Mouse (Mus musculus) cerebellum, postnatal 14 days (tissue): ENCODE measurements around the gene Cdh22.

Source experiments
- DNase-seq, 2 experiments: peaks; one replicate each; pipeline ENCODE4 v3.0.0; 2021; ENCODE audit warnings: mixed read lengths in 2 of 2

Cdh22 gene

GRCm38 (mm10) chr2:165234613-165235291 lies at the start of gene Cdh22:
Gene Cdh22, minus strand, starts transcription at chr2:165234853.
- peak; percentile 88 for DNase-seq

DNA sequence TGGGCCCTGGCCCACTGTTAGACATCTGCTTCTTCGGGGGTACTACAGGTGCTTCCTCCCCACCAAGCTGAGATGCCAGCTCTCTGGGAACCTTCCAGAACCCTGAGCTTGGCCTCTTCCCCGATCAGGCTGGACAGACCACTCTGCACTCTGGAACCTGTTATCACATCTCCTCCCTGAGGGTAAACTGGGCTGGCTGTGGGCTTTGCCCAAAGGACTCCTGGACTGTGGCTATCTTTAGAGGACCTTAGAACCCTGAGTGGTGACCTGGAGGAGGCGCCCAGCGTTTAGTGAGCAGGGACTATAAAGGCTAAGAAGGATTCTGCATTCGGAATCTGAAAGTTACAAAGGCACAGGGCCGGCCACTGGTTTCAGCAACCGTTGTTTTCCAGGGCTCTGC lies 49.7 kb upstream of the Cdh22 start:
- DNase-seq: no peak

DNA sequence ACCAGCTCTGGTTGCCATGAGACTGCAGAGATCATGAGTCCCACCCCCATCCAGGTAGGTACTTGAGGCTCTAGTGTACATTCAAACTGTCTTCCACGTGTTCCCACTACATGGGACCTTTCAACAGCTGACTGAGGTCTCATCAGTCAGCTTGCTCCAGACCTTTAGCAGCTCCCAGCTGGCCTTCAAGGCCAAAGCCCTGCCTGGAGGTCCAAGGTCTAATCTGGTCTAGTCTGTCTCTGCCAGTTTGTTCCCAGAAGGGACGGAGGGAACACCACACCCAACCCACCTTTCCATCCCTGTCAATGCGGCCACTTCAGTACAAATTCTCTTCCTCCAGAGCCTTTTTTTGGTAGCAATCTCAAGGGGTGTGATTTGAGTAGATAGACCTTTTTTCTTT lies 49.0 kb upstream of the Cdh22 start:
- no peak for DNase-seq

DNA sequence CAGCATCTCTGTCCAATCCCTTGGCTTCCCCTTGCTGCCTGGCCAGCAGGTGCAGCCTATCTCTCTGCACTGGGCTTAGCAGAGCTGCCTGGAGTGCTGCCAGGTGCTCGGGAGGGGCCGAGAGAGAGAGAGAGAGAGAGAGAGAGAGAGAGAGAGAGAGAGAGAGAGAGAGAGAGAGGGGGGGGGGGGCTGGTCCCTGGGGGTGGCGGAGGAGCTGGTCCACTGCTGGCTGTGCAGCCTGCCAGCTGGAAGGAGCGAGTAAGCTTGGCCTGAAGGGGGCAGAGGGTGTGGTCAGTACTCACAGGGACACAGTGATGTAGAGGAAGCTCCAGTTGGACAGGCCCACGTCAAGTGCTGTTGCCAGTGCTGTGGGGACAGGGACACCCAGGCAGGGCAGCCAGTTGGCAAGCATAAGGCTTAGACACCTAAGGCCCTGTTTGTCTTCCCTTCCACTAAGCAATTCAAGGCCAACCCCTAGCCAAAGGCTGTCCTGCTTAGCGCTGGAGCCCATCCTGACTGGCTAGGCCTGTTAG lies 47.2 kb upstream of the Cdh22 start:
- DNase-seq: peak; percentile 74 to 79

DNA sequence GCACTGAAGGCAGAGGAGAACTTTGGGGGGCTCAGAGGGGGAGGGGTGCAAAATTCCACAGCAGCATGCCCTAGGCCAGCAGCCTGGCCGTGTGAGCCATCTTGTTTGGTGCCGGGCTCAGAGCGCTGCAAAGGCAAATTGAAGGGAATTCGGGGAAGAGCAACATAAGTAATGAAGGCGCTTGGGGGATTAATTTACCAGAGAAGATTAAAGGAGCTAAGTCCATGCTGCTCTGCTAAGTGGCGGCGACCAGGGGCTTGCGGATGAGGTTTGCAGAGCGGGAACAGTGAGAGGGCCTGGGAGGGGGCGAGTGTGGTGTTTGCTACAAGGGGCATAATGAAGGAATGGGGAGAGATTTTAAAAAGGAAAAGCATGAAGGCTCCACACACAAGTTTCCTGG lies 44.7 kb upstream of the Cdh22 start:
- DNase-seq: no peak

- peak in 1 of 2 experiments; percentile 43 for DNase-seq
Observed at GRCm38 (mm10) chr2:165277188-165277740, 42.6 kb upstream of the Cdh22 start.

- DNase-seq: peak; percentile 93
Observed at GRCm38 (mm10) chr2:165275824-165276223, 41.2 kb upstream of the Cdh22 start.

DNA sequence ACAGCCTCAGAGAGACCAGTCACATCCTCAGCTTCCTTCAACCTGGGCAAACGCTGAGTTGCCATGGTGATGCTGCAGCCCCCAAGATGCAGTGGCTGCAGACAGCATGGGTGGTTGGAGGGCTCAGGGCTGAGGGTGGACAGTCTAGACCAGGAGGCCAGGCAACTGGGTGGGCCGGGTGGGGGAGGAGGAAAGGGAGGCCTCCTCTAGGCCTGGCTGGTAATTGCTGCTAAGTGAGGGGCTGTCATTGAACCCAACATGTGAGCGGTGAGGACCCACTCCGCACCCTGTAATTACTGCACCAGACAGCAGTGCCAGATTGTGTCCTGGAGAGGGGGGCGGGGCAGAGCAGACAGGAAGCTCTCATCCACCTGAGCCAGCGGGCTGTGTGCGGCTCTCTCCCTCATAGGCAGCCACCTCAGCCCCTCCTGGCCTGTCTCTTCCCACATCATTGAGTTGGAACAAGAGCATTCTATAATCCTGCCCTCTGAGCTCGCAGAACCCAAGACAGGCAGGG lies 40.5 kb upstream of the Cdh22 start:
- DNase-seq: peak; percentile 50 to 66

DNA sequence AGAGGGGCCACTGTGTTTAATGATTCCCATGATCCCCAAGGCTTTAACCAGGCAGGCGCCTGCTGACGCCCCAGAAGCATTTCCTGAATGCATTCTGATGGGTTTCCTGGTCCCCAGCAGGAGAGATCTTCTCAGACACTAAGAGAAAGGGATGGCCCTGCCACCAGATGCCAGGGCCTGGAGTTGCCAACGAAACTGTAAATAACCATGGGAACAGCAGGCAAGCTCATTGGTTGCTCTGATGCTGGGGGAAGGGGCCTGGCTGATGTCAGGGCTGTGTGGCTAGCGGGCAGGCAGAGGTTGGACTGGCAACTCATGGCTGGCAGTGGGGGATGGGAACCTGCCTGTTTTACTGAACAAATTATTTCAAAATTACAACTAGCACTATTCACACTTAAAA lies 38.9 kb upstream of the Cdh22 start:
- peak; percentile 45 to 49 for DNase-seq

- no peak for DNase-seq
Observed at GRCm38 (mm10) chr2:165271326-165271725, 36.7 kb upstream of the Cdh22 start.

DNA sequence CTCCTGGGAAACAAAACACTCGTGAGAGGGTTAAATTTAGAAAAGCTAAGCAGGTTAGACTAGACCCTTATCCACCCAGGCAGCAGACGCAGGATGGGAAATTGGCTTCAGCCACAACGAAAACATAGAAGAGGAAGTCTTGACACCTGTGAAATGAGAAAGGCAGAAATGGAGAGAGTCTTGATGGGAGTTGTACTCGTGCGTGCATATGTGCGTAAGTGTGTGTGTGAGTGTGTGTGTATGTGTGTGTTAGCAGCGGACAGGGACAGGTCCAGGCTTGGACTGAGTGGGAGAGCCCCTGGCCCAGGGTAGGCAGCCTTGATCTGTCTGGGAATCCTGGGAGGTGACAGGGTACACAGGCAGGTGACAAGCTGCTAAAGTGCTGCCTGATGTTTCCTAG lies 36.2 kb upstream of the Cdh22 start:
- DNase-seq: no peak

- DNase-seq: no peak
Observed at GRCm38 (mm10) chr2:165266739-165267138, 32.1 kb upstream of the Cdh22 start.

DNA sequence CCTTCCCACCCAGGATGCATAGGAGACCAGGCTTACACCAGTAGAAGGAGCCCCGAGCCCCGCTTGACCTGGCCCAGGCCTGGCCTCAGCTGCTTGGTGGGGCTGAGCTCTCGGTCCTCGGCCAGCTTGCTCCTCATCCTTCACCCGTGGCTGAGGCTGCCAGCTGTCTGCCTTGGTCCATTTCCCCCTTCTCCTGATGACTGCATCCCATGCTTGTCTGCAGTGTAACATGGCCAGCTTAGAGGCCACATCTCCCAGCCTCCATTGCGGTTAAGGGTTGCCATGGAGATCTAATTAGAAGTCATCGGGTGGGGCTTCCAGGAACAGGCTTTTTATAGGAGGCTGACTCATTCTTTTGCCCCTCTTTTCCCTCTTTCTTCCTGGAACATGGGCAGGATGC lies 29.2 kb upstream of the Cdh22 start:
- DNase-seq: no peak

GRCm38 (mm10) chr2:165262274-165262990 lies 27.8 kb upstream of the Cdh22 start:
- DNase-seq: peak in 1 of 2 experiments; percentile 56

GRCm38 (mm10) chr2:165259859-165260258 lies 25.2 kb upstream of the Cdh22 start:
- no peak for DNase-seq

- peak in 1 of 2 experiments; percentile 55 for DNase-seq
Observed at GRCm38 (mm10) chr2:165258321-165258720, 23.7 kb upstream of the Cdh22 start.

DNA sequence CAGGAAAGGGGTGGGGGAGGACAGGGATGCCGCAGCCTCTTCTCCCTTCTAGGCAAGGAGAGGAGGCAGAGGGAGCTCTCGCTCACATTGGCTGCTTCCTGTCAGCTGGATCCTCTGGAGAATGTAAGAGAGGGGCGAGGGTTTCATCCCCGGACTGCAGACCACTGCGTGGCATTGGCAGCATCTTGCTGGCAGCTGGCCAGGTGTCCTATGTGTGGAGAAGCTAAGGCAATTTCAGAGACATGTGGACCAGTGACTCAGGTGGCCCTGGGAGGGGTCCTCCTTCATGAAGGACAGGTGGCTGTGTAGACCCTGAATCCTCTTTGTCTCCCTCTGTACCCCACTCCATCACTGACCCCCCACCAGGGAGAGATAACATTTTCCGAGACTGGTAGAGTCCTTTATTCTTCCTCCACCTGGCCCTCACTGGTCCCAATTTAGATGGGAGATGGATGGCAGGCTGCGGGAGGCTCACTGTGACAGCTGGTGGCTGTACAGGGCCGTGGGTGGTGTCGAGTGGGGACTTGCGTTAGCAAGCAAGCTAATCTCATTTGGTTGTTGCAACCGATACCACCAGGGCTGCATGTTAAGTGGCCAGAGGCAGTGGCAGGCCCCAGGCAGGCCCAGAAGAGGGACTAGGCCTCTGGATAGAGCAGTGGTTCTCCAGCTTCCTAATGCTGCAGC lies 22.6 kb upstream of the Cdh22 start:
- peak; percentile 69 to 76 for DNase-seq

- peak in 1 of 2 experiments; percentile 67 for DNase-seq
Observed at GRCm38 (mm10) chr2:165256213-165256612, 21.6 kb upstream of the Cdh22 start.

DNA sequence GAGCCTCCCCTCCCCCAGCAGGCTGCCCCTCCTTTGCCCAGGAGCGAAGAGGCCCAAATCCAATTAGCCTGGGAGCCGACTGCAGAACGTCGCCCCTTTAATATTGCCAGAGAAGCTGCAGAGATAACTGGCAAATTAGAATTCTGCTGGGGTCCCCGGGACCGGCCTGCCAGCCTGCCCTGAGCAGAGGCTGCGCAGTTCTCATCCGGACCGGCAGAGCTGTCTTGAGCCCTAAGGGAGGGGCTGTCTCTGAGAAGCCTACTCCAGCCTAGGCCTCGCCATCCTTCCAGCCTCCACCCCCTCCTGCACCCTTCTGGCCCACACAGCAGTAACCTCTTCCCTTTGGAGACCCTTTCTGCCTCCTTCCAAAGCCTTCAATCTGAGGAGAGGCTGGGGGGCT lies 19.2 kb upstream of the Cdh22 start:
- DNase-seq: no peak

DNA sequence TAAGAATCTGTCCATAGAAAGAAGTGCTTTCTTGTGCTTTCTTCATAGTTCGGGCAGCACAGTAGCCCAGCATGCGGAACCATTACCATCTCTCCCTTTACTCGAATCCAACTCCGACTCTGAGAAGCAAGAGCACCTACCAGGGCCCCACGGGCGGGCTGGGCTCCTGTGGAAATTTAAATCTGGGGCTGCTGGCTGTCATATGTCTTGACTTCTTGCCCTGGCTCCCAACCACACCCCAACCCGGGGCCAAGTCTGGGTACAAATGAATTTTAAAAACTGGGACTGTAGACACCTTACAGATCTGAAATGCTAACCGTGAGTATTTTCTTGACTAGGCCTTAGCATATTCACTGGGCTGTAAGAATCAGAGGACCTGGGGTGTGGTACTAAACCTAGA lies 18.6 kb upstream of the Cdh22 start:
- no peak for DNase-seq

- no peak for DNase-seq
Observed at GRCm38 (mm10) chr2:165252801-165253200, 18.1 kb upstream of the Cdh22 start.

DNA sequence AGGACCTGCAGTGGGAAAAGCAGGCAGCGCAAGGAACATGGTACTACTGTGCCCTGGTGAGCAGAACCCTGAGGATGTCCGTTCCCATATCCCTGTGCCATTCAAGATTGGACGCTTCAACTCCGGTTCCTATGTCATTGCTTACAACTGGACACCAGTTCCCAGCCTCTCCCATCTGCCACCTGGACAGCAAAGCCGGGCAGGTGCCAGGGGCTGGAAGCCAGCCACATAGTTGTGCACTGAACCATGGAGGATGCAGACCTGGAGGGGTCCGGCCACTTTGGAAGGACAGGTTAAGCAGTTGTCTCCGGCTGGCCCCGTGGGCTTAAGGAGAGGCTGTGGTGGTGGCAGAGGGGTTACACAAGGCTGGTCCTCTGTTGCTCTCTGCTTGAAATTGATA lies 17.7 kb upstream of the Cdh22 start:
- DNase-seq: peak; percentile 89 to 93

DNA sequence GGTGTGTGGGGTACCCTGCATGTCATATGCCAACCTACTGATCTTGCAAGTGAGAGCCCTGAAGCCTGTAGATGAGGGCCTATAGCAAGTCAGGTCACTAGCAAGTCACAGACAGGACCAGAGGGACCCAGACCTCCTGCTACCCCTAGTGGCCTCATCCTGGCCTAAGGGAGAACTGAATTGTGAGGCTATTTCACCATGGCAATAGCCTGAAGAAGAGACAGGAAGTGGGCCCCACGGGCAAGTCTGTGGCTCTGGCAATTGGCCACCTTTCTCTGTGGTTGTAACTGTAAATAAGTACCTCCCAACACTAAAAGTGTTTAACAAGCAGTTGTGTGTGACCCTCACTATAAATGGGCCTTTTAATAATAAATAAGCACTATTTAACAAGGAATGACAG lies 16.2 kb upstream of the Cdh22 start:
- DNase-seq: no peak
